Mouse (Mus musculus) kidney, postnatal 10 days (tissue): ENCODE results near the gene Pea15a.

Experiments
- DNase-seq: peaks from one replicate; pipeline ENCODE4 v3.0.0; 2021; ENCODE audit warnings: mixed read lengths

Gene Pea15a

DNA sequence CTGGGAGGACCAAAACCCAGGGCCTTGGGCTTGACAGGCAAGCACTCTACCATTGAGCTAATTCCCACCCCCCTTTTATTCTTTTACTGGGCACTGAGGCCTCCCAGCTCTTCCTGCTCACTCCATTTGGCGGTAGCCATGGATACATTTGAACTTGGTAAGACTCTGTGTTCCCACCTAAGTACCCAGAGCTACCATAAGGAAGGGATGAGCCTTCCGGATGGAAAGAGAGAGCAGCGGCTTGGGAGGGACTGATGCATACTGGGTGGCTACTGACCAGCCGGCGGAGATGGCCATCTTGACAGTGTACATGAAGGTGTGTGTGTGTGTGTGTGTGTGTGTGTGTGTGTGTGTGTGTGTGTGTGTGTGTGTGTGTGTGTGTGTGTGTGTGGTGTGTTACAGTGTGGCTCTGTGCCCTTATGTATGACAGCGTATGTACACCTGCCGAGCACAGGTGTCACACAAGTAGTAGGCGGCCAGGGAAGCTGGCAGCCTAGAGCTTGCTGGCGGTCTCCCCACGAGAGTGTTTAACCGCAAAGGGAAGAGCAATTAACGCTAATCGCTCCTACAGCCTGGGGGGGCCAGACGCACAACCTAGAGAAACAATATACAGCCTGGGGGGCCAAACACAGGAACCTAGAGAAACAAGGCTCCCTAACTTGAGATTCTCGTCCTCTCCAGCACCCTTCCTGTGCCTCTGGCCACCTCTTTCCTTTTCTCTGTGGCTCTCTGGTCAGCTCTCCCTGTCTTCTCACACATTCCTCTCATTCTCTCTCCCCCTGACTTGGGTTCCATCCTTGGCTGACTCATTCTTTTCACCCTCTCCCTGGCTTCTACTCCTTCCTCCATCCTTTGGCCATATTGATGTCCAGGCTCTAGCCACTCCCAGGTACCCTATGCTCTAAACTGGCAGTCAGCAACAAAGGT, 1.5 kb downstream of the Pea15a start:
- peak; percentile 15 for DNase-seq

- DNase-seq: peak; percentile 39
Observed at GRCm38 (mm10) chr1:172204033-172204813, 2.4 kb downstream of the Pea15a start.

DNA sequence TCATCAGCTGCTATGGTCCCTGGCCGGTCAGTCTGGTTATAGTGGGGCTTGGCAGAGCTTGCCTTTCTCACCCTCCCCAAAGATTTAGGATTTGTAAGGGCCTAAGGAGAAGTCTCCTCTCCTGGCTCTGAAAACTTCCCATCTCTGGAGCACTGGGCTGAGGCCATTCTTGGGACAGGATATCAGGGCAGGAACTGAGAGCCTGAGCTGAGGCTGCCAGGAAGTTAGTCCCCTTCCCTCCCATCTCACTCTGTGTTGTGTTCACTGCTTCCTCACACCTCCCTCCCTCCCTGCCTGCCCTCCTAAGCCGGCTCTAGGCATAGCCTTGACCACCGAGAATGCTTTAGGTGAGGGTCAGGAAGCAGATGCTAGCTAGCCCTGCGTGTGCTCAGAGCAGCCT, 3.0 kb downstream of the Pea15a start:
- DNase-seq: peak; percentile 60

DNA sequence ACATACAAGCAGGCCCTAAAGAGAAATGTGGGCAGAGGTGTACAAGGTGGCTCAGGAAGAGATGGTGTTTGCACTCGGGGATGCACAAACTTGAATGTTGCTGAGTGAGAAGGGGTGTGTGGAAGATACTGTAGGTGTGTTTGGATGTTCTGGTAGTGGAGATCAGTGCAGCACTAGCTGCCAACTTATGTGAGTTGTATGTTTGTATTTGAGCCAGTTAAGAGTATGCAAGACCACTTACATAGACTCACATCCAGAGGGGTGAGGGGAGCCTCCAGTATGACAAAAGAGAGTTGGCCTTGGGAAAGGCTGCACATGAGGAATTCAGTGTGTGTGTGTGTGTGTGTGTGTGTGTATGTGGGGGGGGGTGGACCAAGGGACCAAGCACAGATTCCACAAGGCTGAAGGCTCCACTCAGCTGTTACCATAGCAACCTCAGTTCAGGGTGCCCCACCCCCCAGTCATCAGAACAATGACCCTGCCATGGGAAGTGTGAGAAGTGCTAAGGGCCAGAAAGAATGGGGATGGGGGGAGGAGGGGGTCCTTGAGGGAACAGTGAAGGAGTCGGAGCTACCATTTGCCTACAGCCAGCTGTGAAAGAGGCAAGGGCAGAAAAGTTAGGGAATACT, 3.6 kb downstream of the Pea15a start:
- DNase-seq: peak; percentile 58

- peak; percentile 53 for DNase-seq
Observed at GRCm38 (mm10) chr1:172201967-172202880, 4.4 kb downstream of the Pea15a start.

DNA sequence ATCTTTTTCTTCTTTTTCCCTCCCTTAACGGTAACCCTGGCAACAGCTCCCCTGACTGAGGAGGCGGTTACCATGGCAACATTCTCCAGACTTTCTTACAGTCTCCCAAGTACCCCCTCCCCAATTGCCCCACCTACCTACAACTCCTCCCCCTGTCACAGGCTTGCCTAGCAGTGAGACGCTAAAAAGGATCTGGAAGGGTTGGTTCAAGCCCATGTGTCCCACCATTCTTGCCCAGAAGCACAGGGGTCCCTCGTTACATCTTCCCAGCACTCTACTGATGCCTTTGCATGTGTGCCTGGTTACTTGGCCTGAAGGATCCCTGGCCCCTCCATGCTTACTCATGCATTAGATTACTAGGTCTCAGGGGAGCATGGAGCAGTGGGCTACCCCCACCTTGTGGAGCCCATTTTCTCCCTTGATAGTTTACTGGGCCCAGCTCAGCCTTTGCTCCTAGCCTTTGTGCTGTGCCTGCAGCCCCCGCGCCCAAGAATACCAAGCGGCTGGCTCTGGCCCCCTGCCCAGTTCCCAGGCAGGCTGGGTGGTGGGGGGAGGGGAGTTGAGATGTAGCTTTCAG, 5.6 kb downstream of the Pea15a start:
- peak; percentile 61 for DNase-seq

- DNase-seq: no peak
Observed at GRCm38 (mm10) chr1:172200161-172200560, 6.4 kb downstream of the Pea15a start.

DNA sequence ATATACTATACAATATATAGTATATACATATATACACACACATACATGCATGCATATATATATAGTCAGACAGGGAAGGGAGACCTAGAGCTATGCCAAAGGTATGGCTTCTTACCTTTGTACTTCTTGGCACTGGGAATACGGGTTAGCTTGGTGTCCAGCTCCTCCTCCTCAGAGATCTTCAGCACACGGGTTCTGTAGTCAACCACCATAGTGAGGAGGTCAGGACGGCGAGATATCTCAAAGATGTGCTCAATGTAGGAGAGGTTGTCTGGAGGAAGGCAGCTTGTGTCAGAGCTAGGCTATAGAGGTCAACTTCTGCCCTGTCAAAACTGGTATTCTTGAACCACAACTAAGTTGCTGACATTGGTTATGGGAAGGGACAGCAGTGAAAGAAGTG, 7.6 kb downstream of the Pea15a start:
- no peak for DNase-seq

- no peak for DNase-seq
Observed at GRCm38 (mm10) chr1:172198316-172198715, 8.3 kb downstream of the Pea15a start.

GRCm38 (mm10) chr1:172197851-172198250, 8.8 kb downstream of the Pea15a start:
- DNase-seq: no peak

GRCm38 (mm10) chr1:172197146-172197545, 9.5 kb downstream of the Pea15a start:
- no peak for DNase-seq

DNA sequence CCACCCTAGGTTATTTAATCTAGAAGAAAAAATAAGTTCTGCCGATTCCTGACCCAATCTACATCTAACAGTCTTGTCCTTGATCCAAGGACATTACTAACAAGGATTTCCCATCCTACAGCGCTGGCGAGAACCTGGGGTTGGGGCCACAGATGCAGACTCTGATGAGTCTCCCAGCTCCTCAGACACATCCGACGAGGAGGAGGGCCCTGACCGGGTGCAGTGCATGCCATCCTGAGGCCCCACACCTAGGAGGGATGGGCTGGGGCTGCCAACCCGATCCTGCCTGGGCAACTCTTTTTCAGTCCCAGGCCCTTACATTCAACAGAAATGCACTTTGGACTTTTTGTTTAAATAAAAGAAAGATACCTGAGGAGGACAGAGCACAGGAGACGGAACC, 12.2 kb downstream of the Pea15a start:
- DNase-seq: no peak

DNA sequence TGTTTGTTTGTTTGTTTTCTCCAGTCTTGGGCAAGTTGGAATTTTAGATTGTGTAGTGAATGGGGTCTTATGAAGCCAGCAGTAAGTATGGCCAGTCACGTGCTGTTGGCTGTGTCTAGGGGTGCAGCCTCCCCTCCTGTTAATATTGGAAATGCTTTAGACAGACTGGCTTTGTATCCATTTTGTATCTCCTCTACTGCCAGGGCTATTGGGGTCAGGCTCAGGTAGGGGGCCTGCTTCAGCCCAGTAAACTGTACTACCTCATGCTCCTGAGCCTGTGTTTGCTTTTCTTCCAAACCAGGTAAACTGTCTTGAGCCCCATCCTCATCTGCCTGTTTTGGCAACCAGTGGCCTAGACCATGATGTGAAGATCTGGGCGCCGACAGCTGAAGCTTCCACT, 14.4 kb downstream of the Pea15a start:
- no peak for DNase-seq

DNA sequence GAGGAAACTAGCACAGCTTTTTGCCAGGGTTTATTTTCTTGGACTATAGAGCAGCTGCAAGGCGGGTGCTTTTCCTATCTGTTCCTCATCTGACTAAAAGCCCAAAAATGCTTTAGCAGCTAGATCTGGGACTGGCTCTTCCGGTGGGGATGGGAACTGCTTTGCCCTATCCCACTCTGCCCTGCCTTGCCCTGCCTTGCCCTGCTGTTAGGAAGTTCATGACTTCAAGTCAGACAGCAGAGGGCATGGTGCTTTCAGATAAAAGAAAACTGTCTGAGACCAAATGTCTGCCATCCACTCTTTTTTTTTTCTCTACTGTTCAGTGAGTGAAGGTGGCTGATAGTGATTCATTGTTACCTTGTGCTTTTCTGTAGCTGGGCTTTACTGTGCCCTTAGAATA, 15.0 kb downstream of the Pea15a start:
- no peak for DNase-seq

GRCm38 (mm10) chr1:172188891-172189290, 17.7 kb downstream of the Pea15a start:
- peak; percentile 49 for DNase-seq

- DNase-seq: no peak
Observed at GRCm38 (mm10) chr1:172186401-172187289, 20.0 kb downstream of the Pea15a start.

- DNase-seq: no peak
Observed at GRCm38 (mm10) chr1:172183915-172184314, 22.7 kb downstream of the Pea15a start.

- DNase-seq: no peak
Observed at GRCm38 (mm10) chr1:172183056-172183455, 23.5 kb downstream of the Pea15a start.

- DNase-seq: no peak
Observed at GRCm38 (mm10) chr1:172181777-172182176, 24.8 kb downstream of the Pea15a start.

DNA sequence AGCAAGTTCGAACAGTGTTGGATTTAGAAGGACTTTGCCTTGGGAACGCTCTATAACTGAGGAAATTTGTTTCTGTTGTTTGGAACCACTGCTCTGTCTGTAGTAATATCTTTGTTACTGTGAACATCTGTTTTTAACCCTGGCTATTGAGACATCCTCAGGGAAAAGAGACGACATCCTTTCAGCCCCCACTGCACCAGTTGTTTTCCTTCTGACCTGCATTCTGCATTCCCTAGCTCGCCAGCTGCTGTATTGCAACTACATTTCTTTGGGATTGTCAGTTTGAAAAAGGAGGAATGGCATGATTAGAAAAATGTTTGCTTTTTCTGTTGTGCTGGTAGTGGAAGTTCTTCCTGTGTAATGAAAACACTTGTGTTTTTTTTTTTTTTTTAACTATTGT, 25.7 kb downstream of the Pea15a start:
- DNase-seq: no peak

- peak; percentile 55 for DNase-seq
Observed at GRCm38 (mm10) chr1:172179102-172179501, 27.5 kb downstream of the Pea15a start.
